Mouse (Mus musculus): ENCODE measurements around the gene Nebl. TPM values are rescaled to one million over a fixed set of nuclear protein-coding genes. Genes with fewer than 3 reads are reported as not detected.

The Nebl gene
- total RNA-seq, 2 experiments from 2014 or later, result 1.7 to 3.0 TPM

- ATAC-seq (replicated peaks; ENCODE audit: poor library complexity), result no peak
Observed at GRCm38 (mm10) chr2:17413496-17414268, 317.6 kb downstream of the Nebl start.

- ATAC-seq (replicated peaks; ENCODE audit: poor library complexity), result peak; percentile 48
Observed at GRCm38 (mm10) chr2:17409276-17409675, 322.0 kb downstream of the Nebl start.

DNA sequence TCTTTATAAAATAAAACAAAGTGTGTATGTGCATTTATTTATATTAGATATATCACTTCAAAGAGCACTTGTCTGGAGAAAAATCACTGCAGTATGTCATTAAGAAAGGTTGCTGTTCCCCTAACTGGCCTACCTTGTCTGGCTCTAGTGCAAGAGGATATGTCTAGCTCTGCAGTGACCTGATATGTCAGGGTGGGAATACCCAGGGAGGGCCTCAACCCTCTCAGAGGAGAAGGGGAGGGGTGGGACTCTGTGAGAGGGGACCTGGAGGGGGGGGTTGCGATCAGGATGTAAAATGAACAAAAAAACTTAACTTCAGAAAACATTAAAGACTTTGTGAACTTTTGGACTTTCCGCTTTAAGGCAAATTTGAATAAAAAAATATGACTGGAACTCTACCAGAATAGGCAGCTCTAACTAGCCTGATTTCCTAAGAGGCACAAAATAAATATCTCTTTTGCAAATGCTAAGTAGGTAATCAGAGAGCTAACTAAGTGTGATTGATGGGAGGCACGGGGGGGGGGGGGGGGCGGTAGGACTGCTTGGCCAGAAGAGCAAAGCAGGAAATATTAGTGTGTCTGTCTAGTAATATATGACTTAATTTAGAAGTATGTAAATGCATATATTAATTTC lies 325.2 kb downstream of the Nebl start:
- ATAC-seq (replicated peaks; ENCODE audit: poor library complexity), result no peak

- ATAC-seq (replicated peaks; ENCODE audit: poor library complexity), result no peak
Observed at GRCm38 (mm10) chr2:17402511-17402910, 328.8 kb downstream of the Nebl start.

GRCm38 (mm10) chr2:17396235-17396634 lies 335.0 kb downstream of the Nebl start:
- peak; percentile 46 for ATAC-seq (replicated peaks; ENCODE audit: poor library complexity)

GRCm38 (mm10) chr2:17391389-17391788 lies 339.9 kb downstream of the Nebl start:
- no peak for ATAC-seq (replicated peaks; ENCODE audit: poor library complexity)

GRCm38 (mm10) chr2:17390513-17391200 lies 340.6 kb downstream of the Nebl start:
- no peak for ATAC-seq (replicated peaks; ENCODE audit: poor library complexity)

DNA sequence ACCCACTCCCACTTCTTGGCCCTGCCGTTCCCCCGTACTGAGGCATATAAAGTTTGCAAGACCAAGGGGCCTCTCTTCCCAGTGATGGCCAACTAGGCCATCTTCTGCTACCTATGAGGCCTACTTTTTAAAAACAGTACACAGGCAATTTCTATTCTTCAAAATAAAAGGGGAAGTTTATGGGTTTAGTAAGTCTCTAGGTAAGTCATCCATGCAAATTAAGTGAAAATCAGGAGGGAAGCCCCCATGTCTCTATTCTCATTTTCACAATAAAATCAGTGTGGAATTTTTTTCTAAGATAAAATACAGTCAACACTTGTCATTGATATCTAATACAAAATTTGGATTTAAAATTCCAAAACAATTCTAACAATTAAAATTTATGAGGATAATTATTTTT lies 341.4 kb downstream of the Nebl start:
- no peak for ATAC-seq (replicated peaks; ENCODE audit: poor library complexity)

DNA sequence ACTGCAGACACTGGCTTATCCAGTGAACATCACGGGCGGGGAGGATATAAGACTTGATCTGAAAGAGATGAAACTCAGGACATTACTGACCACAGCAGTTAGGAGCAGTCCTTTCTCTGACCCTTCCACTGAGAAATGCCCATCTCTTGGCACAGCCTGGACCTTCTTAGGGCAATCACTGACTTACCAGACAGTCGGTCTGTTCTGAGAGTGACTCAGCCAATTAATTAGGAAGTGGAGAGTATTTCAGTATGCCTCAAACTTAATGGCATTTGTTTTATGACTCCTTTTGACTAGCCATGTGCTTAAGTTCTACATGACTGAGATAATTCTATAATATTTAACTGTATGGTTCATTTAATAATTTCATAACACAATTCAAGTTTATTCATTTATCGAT lies 341.9 kb downstream of the Nebl start:
- peak; percentile 63 for ATAC-seq (replicated peaks; ENCODE audit: poor library complexity)

DNA sequence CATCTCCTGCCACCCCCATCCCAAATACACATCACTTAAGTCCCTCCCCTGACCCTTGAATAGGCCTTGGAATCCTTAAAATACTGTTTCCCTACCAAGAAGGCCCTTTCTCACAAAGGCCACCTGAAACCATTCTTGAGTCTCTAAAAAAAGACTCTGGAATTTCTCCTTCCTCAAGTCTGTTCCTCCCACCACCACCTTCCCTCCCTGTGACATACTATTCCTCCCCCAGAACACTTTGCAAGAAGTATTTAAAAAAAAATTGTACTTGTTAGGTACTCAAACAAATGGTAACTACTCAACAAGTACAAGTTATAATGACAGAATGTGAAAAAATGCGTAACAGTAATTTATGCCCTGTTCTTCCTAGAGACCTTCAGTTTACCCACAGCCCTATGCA lies 349.0 kb downstream of the Nebl start:
- ATAC-seq (replicated peaks; ENCODE audit: poor library complexity), result no peak

- ATAC-seq (replicated peaks; ENCODE audit: poor library complexity), result no peak
Observed at GRCm38 (mm10) chr2:17375916-17376315, 355.3 kb downstream of the Nebl start.

DNA sequence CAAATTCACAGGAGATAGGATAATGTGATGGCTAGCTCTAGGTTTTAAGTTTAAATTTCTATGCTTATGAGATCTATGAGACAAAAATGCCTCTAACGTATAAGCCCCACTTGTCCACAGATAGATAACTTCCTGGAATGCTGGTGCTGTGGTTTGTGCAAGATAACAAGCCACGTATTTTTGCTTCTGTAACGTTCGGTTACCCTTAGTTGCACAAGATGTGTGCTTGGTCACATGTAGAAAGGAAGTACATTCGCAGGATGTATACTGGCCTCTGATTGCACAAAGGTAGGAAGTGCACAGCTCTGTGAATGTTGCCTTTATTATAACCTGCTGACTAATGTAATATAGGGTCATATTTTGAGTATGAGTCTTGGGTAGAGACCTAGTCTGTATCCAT lies 365.6 kb downstream of the Nebl start:
- ATAC-seq (replicated peaks; ENCODE audit: poor library complexity), result peak; percentile 91

DNA sequence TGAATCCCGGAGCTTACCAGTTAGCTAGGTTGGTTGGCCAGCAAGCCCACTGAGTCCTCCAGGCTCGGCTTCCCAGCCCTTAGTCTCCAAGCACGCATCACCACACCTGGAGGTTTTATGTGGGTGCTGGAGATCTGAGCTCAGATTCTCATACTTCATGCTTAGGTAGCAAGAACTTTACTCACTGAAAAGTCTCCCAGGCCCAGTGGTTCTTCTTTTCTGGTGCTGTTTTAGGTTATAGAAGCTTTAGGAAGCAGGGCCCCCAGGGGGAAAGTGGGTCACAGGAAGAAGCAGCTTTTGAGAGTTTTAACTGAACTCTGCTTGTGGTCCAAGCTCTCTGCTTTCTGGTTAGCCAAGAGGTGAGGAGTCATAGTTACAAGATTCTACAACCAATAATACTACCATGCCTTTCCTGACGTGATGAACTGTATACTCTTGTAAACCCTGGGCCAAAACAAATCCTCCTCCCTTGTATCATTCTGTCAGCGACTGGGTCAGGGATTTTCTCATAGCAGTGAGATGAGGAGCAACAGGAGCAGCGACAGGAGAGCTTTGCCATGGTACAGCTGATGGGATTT lies 366.2 kb downstream of the Nebl start:
- ATAC-seq (replicated peaks; ENCODE audit: poor library complexity), result peak; percentile 47

- peak; percentile 6; the same call in 1 of the 2 replicates for ATAC-seq (replicated peaks; ENCODE audit: poor library complexity)
Observed at GRCm38 (mm10) chr2:17363337-17364216, 367.7 kb downstream of the Nebl start.

DNA sequence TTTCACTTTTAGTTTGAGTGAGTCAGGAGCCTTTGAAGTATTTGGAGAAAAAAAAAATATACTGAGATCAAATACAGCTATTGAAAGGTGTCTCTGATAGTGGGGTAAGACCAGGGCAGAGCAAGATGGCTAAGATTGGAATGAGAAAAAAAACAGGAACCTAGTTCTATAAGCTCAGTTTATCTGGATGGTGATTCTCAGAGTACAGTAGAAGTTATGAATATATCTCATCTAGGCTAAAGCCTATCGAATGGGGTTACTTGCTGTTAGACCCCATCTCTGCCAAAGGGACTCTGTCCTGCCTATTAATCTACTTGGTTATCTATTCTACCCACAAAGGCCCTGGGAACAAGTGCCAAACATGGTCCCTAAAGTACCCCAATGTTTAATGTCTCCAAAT lies 369.1 kb downstream of the Nebl start:
- no peak for ATAC-seq (replicated peaks; ENCODE audit: poor library complexity)

DNA sequence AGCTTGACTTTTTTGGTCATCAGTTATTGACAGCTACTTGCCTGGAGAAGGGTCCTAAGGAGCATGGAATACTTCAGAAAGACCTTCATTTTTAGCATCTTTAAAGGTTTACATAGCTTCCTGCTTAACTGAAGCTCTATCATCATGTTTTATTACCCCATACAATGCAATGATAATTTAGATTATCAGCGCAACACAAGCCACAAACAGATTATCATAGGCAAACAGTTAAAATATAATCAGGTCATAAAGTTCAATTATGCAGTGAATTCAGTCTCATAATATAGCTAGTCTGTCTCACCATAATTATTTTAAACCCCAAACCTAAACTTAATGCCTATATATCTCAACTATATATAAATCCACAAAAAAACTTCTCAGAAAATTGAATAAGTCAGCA lies 386.6 kb downstream of the Nebl start:
- no peak for ATAC-seq (replicated peaks; ENCODE audit: poor library complexity)

- ATAC-seq (replicated peaks; ENCODE audit: poor library complexity), result no peak
Observed at GRCm38 (mm10) chr2:17335451-17335850, 395.8 kb downstream of the Nebl start.

DNA sequence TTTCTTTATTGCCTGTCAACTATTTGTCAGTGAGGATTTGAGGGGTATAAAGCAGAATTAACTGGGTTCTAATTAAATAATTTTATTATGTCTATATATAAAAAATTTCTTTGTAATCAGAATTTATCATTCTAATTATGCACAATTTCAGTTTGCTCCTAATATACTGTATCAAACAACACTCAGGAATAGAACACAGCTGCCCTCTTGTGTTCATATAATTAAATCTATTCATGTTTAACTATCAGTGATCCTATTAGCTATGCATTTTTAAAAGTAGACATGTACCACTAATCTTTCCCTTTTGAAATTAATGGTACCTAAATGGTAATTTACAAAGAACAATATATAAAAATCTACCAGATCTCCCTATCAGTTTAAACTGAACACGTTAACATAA lies 404.7 kb downstream of the Nebl start:
- ATAC-seq (replicated peaks; ENCODE audit: poor library complexity), result no peak; the same call in 1 of the 2 replicates

DNA sequence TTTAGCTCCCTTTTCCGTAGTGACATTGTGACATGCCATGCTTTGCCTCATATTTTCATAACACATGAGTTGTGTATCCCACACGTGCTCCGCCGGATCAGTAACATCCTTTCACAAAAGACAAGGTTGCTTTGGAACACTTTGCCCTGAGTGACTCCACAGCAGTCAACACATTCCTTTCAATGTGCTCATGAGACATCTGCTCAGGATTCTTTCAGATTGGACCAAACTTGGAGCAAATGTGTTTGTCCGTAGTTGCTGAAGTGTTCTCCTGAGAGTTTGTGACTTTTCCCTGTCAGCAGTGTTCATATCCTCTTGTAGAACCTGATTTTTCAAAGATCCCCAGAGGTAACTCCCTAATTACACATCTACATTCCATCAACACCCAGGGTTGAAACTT lies 414.4 kb downstream of the Nebl start:
- no peak for ATAC-seq (replicated peaks; ENCODE audit: poor library complexity)

DNA sequence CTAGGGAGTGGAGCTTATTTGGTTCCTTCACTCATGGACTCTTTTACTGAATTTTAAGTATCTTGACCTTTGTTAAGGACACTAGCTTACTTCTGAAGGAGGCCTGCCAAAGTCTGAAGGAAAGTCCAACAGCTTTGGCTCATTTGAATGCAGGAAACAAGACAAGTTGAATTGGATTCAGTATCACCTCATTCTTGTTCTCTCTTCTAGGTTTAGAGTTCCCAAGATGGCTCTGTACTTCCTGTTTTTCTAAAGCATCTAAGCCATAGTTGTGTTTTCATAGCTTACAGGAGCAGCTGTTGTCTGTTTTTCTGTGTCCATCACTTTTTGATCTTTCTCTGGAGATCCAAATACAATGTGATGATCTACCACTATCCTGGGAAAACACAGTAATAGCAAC lies 429.9 kb downstream of the Nebl start:
- no peak for ATAC-seq (replicated peaks; ENCODE audit: poor library complexity)

- ATAC-seq (replicated peaks; ENCODE audit: poor library complexity), result peak; percentile 50
Observed at GRCm38 (mm10) chr2:17297496-17297895, 433.8 kb downstream of the Nebl start.

Data from megakaryocyte progenitor cell, adult 5-6 weeks (primary cell).